Mouse (Mus musculus): ENCODE results near the gene Spesp1. TPM values are rescaled to one million over a fixed set of nuclear protein-coding genes. Genes with fewer than 3 reads are reported as not detected.

The Spesp1 gene
- not detected for total RNA-seq (2022)

- DNase-seq (ENCODE audit: low spot score), result no peak
These were observed at the start of gene Spesp1 for GRCm38 (mm10) chr9:62281991-62282390. Gene Spesp1 (minus strand): TSS chr9:62282208.

GRCm38 (mm10) chr9:62325965-62326364, 44.0 kb upstream of the Spesp1 start:
- no peak for DNase-seq (ENCODE audit: low spot score)

- DNase-seq (ENCODE audit: low spot score), result no peak
These were observed 41.8 kb upstream of the Spesp1 start for GRCm38 (mm10) chr9:62323816-62324215.

- DNase-seq (ENCODE audit: low spot score), result no peak
These were observed 36.7 kb upstream of the Spesp1 start for GRCm38 (mm10) chr9:62318729-62319128.

GRCm38 (mm10) chr9:62315556-62315955, 33.5 kb upstream of the Spesp1 start:
- no peak for DNase-seq (ENCODE audit: low spot score)

GRCm38 (mm10) chr9:62296891-62297290, 14.9 kb upstream of the Spesp1 start:
- no peak for DNase-seq (ENCODE audit: low spot score)

- peak; percentile 83 for DNase-seq (ENCODE audit: low spot score)
These were observed 13.1 kb upstream of the Spesp1 start for GRCm38 (mm10) chr9:62295006-62295698.

- DNase-seq (ENCODE audit: low spot score), result no peak
These were observed 5.6 kb upstream of the Spesp1 start for GRCm38 (mm10) chr9:62287633-62288025.

- peak; percentile 78 for DNase-seq (ENCODE audit: low spot score)
These were observed 5.1 kb upstream of the Spesp1 start for GRCm38 (mm10) chr9:62286967-62287632.

GRCm38 (mm10) chr9:62284266-62284665, 2.3 kb upstream of the Spesp1 start:
- no peak for DNase-seq (ENCODE audit: low spot score)

- no peak for DNase-seq (ENCODE audit: low spot score)
These were observed 5.1 kb downstream of the Spesp1 start for GRCm38 (mm10) chr9:62276899-62277298.

- DNase-seq (ENCODE audit: low spot score), result no peak
These were observed 11.1 kb downstream of the Spesp1 start for GRCm38 (mm10) chr9:62270775-62271399.

- DNase-seq (ENCODE audit: low spot score), result no peak
These were observed 12.8 kb downstream of the Spesp1 start for GRCm38 (mm10) chr9:62269161-62269560.

GRCm38 (mm10) chr9:62265278-62265677, 16.7 kb downstream of the Spesp1 start:
- DNase-seq (ENCODE audit: low spot score), result no peak

- no peak for DNase-seq (ENCODE audit: low spot score)
These were observed 18.4 kb downstream of the Spesp1 start for GRCm38 (mm10) chr9:62263652-62264051.

GRCm38 (mm10) chr9:62261406-62261805, 20.6 kb downstream of the Spesp1 start:
- no peak for DNase-seq (ENCODE audit: low spot score)

GRCm38 (mm10) chr9:62261006-62261405, 21.0 kb downstream of the Spesp1 start:
- DNase-seq (ENCODE audit: low spot score), result no peak

GRCm38 (mm10) chr9:62258005-62258404, 24.0 kb downstream of the Spesp1 start:
- no peak for DNase-seq (ENCODE audit: low spot score)

GRCm38 (mm10) chr9:62255896-62256576, 26.0 kb downstream of the Spesp1 start:
- no peak for DNase-seq (ENCODE audit: low spot score)

- DNase-seq (ENCODE audit: low spot score), result no peak
These were observed 28.1 kb downstream of the Spesp1 start for GRCm38 (mm10) chr9:62253736-62254443.

GRCm38 (mm10) chr9:62250296-62250695, 31.7 kb downstream of the Spesp1 start:
- DNase-seq (ENCODE audit: low spot score), result no peak
